Mouse (Mus musculus) limb, embryonic 14.5 days (tissue): ENCODE results near the gene Fbxo27. TPM values are rescaled to one million over a fixed set of nuclear protein-coding genes. Genes with fewer than 3 reads are reported as not detected.
"Not testable (repeated sequence)": the region's sequence is repeated elsewhere in the genome, so short reads cannot be mapped to it uniquely, and the experiment has no call there.

Source experiments
- ATAC-seq: fragments of 200-750 bp; cut with Nextera tagmentation; 2 replicates; pipeline ENCODE4 v1.8.0; 2017; ENCODE audit warnings: low read depth, moderate number of reproducible peaks, moderate TSS enrichment; ENCODE audit not compliant: low FRiP score
- DNase-seq: peaks from one replicate; pipeline ENCODE4 v3.0.0-alpha.2; 2015; ENCODE audit warnings: low spot score
- H3K27ac ChIP-seq: fragments of 300-500 bp; sonication (generic); replicated peaks from 2 replicates; pipeline ENCODE4 v1.5.1; 2014; ENCODE audit warnings: low read depth, mild to moderate bottlenecking, low read length, moderate library complexity, mixed read lengths
- H3K27me3 ChIP-seq: fragments of 300-500 bp; sonication (generic); 2 replicates; pipeline ENCODE4 v1.6.1; 2014; ENCODE audit warnings: low read length, mixed read lengths; ENCODE audit not compliant: control insufficient read depth, insufficient read depth
- H3K36me3 ChIP-seq: fragments of 300-500 bp; sonication (generic); 2 replicates; pipeline ENCODE4 v1.6.1; 2014; ENCODE audit warnings: mild to moderate bottlenecking, low read length, moderate library complexity, mixed read lengths; ENCODE audit not compliant: control insufficient read depth, insufficient read depth
- H3K4me1 ChIP-seq: fragments of 300-500 bp; sonication (generic); 2 replicates; pipeline ENCODE4 v1.6.1; 2014; ENCODE audit warnings: antibody characterized with exemption, low read length, mixed read lengths; ENCODE audit not compliant: control insufficient read depth, insufficient read depth
- H3K4me2 ChIP-seq: fragments of 300-500 bp; sonication (generic); replicated peaks from 2 replicates; pipeline ENCODE4 v1.6.1; 2014; ENCODE audit warnings: low read depth, mild to moderate bottlenecking, low read length, moderate library complexity; ENCODE audit not compliant: severe bottlenecking
- H3K4me3 ChIP-seq: fragments of 300-500 bp; sonication (generic); replicated peaks from 2 replicates; pipeline ENCODE4 v1.5.1; 2014; ENCODE audit warnings: low read length
- H3K9ac ChIP-seq: fragments of 300-500 bp; sonication (generic); 2 replicates; pipeline ENCODE4 v1.6.1; 2014; ENCODE audit warnings: mild to moderate bottlenecking, low read depth, low read length, moderate library complexity; ENCODE audit not compliant: severe bottlenecking
- H3K9me3 ChIP-seq: fragments of 300-500 bp; sonication (generic); 2 replicates; pipeline ENCODE4 v1.6.1; 2016; ENCODE audit warnings: low read length; ENCODE audit not compliant: control insufficient read depth
- POLR2A ChIP-seq: fragments of 200-500 bp; IDR thresholded peaks from 2 replicates; pipeline ENCODE4 v1.8.0; 2012; ENCODE audit warnings: inconsistent platforms, mild to moderate bottlenecking, moderate library complexity, borderline replicate concordance; ENCODE audit not compliant: insufficient read depth, insufficient read length; ENCODE audit errors: extremely low read depth
- WGBS: fragments of 180-500 bp; shearing (Covaris S2); extraction: QIAGEN DNeasy Blood & Tissue Kit; methylation state at CpG from one replicate; pipeline ENCODE4 v1.1.7; 2014; 5-methylcytosine and 5-hydroxymethylcytosine counted together
- polyA plus RNA-seq, 2 experiments: library from polyadenylated mRNA; depleted of rRNA in 1 of 2; stranded (reverse) in 1 of 2; unstranded in 1 of 2; fragments of >200 nt; fragmentation: Nextera tagmentation in 1 of 2; extraction: Ambion mirVana in 1 of 2; gene quantifications; 2 replicates each; pipeline versions ENCODE4 v1.2.1 to v1.2.3; 2012 to 2014

The Fbxo27 gene
- polyA plus RNA-seq, 2 experiments, result 7.4 to 19.5 TPM

DNA sequence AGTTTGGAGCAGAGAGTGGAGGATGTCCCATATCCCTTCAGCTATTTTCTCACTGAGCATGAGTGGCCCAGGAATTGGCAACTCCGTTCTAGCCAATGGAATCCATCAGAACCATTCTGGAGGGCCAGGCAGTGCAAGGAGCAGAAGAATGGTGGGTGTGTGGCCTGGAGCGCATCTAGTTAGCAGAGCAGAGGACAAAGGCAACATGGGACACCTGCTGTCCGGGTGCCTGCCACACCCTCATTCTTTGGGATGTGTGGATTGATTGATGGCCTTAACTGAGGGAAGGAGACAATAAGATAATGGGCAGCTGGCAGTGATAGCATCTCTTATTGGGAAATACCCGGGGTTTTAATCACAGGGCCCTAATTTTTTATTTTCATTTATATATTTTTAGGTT, 36.2 kb upstream of the Fbxo27 start:
- DNase-seq (no peak), ATAC-seq (no peak)
- Histone ChIP-seq H3K4me3 (no peak overlapping the region), H3K9me3 (no peaks in the 10 kb centered on the region), H3K4me1 (no peaks in the 10 kb centered on the region), H3K27me3 (no peaks in the 10 kb centered on the region), H3K9ac (no peak overlapping the region), H3K4me2 (no peak overlapping the region), H3K27ac (no peak overlapping the region), H3K36me3 (no peaks in the 10 kb centered on the region)
- WGBS, result 76% methylated on average over 4 of the region's 4 CpGs
- TF ChIP-seq POLR2A, result no peak

- no peak for TF ChIP-seq POLR2A
- H3K4me2 ChIP-seq, result peak overlapping the region; percentile 37
- ATAC-seq (0 out of 2 replicates have a peak, but pooled peaks have one; percentile 34), DNase-seq (peak; percentile 64)
- H3K27ac ChIP-seq, result 0 out of 2 replicates have a peak overlapping the region, but pooled peaks have one; percentile 19
- no peak overlapping the region for H3K4me3 ChIP-seq
- no peak overlapping the region for H3K9ac ChIP-seq
- H3K9me3 ChIP-seq, result no peaks in the 10 kb centered on the region
- H3K27me3 ChIP-seq, result no peaks in the 10 kb centered on the region
- 9% methylated on average over 15 of the region's 15 CpGs for WGBS
- no peaks in the 10 kb centered on the region for H3K36me3 ChIP-seq
- peaks cover 8% of the 10 kb centered on the region; the same call in 1 of the 2 replicates for H3K4me1 ChIP-seq
Observed at GRCm38 (mm10) chr7:28665620-28666579, 26.7 kb upstream of the Fbxo27 start.

GRCm38 (mm10) chr7:28671172-28671571, 21.5 kb upstream of the Fbxo27 start:
- 46% methylated on average over 4 of the region's 4 CpGs for WGBS
- Histone ChIP-seq H3K4me1 (peaks cover 2% of the 10 kb centered on the region; the same call in 1 of the 2 replicates), H3K9me3 (no peaks in the 10 kb centered on the region), H3K27me3 (no peaks in the 10 kb centered on the region), H3K4me3 (no peak overlapping the region), H3K4me2 (no peak overlapping the region), H3K27ac (no peak overlapping the region), H3K9ac (no peak overlapping the region), H3K36me3 (no peaks in the 10 kb centered on the region)
- no peak for ATAC-seq
- DNase-seq, result peak; percentile 23
- TF ChIP-seq POLR2A, result no peak

- 91% methylated on average over 5 of the region's 5 CpGs for WGBS
- Histone ChIP-seq H3K4me3 (no peak overlapping the region), H3K4me2 (no peak overlapping the region), H3K4me1 (no peaks in the 10 kb centered on the region), H3K27ac (no peak overlapping the region), H3K27me3 (no peaks in the 10 kb centered on the region), H3K9me3 (no peaks in the 10 kb centered on the region), H3K36me3 (no peaks in the 10 kb centered on the region), H3K9ac (no peak overlapping the region)
- ATAC-seq (no peak), DNase-seq (no peak)
- TF ChIP-seq POLR2A, result no peak
Observed at GRCm38 (mm10) chr7:28672276-28672675, 20.4 kb upstream of the Fbxo27 start.

DNA sequence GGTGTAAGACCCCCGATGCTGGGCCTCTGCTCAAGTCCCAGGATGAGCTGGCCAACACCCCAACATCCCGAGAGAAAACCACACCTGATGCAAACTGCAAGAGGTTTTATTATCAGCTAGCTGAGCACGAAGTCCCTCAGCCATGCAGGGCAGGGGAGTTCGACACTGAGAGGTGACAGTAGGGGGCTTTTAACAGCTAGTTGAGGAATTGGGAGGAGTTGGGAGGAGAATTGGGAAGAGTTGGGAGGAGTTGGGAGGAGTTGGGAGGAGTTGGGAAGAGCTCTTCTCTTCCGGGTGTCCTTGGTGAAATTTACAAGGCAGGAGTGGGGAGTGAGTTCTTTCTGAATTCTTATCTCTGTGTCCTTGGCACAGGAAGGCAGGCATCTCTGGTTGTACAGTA, 19.9 kb upstream of the Fbxo27 start:
- not testable (repeated sequence) for H3K4me1 ChIP-seq, ATAC-seq, H3K36me3 ChIP-seq, DNase-seq, H3K27ac ChIP-seq, H3K9ac ChIP-seq, H3K4me3 ChIP-seq, H3K27me3 ChIP-seq, H3K9me3 ChIP-seq, H3K4me2 ChIP-seq
- WGBS, result 58% methylated on average over 5 of the region's 5 CpGs
